Mouse (Mus musculus) fat pad, adult 2 months (tissue): ENCODE measurements around the gene 6030468B19Rik.

ENCODE experiments used
- DNase-seq: peaks from one replicate; pipeline ENCODE4 v3.0.0-alpha.2; 2011; ENCODE audit warnings: low read depth, low spot score; ENCODE audit errors: extremely low read depth

Gene 6030468B19Rik

GRCm38 (mm10) chr11:117852875-117853274 lies 55.4 kb downstream of the 6030468B19Rik start:
- DNase-seq, result no peak

- DNase-seq, result no peak
These were observed 56.8 kb downstream of the 6030468B19Rik start for GRCm38 (mm10) chr11:117854241-117854640.

- DNase-seq, result no peak
These were observed 57.9 kb downstream of the 6030468B19Rik start for GRCm38 (mm10) chr11:117855360-117855759.

- DNase-seq, result no peak
These were observed 58.5 kb downstream of the 6030468B19Rik start for GRCm38 (mm10) chr11:117855975-117856374.
